Mouse (Mus musculus) liver, postnatal 0 days (tissue): ENCODE data around the gene Fbrsl1.

Experiments used
- CTCF ChIP-seq: sonication (generic); IDR thresholded peaks from 2 replicates; pipeline ENCODE4 v1.5.1; 2016; ENCODE audit warnings: antibody characterized with exemption, low read depth
- EP300 ChIP-seq: IDR thresholded peaks from 2 replicates; pipeline ENCODE4 v1.6.1; 2016; ENCODE audit warnings: antibody characterized with exemption, low read depth, mild to moderate bottlenecking

DNA sequence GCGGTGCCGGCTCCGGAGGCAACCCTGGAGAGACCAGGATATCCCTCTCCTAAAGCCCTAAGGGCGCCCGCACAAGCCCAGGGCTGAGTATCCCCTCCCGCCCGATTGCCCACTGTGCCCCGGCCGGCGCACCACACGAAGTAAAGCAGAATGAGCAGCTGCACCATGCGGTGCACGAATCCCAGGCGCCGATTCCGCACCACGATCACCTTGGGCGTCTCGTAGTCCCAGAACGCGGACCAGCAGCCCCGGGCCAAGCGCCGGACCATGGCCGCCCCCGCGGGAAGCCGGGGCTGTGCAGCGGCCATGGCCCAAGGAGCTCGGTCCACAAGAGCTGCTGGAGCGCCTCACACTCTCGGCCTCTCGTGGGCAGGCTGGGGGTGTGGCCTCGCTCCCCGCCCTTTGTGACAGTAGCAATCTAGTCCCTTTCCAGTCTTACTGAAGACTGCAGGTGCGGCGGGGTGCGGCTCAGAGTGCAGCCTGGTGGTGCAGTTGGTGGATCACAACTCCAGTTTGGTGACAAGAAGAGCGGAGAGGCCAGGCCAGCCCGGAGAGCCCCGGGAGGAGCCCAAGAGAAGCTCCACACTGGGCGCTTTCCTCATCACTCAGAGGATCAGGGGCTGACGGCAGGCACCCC lies 105.5 kb downstream of the Fbrsl1 start, which contains the start of gene P2rx2:
- TF ChIP-seq CTCF (no peak), EP300 (no peak)
